Mouse (Mus musculus) urinary bladder, postnatal 14 days (tissue): ENCODE results near the gene Cbx3.

Experiments used
- DNase-seq: peaks from one replicate; pipeline ENCODE4 v3.0.0; 2021; ENCODE audit warnings: low spot score

The Cbx3 gene

DNA sequence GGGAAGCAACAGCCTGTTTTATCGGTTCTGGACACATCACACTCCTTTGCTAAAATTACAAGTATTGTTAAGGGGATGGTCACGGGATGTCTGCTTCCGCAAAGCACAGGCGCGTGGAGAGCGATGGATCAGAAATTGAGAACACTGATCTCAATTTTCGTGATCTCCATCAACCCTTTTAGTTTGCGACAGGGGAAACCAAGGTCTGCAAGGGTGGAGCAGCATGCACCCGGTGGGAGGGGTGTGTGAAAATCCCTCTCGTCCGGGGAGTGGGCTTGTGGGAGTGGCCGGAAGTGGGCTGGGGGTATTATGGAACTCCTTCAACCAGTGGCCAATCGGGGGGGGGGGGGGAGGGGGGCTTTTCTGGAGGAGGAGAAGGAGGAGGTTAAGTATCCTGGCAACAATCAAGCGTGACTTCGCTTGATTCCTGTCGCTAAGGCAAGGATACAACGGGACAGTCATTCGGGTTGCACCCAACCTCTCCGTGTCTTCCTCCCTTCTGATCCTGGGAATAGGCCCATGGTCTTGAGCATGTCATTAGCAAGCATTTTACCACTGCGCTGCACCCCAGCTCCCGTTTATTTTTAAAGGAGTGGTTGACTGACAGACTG, 54.3 kb downstream of the Cbx3 start:
- no peak for DNase-seq

DNA sequence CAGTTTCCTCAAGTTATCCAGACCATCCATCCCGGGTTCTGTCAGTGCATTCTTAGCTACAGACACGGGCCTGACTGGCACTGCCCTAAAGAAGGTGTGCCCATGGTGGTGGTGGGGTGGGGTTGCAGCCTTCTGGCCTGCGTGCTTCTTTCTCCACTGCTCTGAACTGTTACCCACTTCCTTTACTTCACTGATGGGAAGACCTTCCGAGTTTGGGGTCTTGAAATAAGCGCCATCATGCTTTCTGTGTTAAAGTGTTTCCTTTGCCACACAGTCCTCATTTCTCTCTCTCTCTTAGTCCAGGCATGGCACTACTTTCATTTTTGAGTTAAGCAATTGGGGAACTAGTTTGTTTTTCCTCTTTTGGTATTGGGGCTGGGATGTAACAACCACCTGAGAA, 54.8 kb downstream of the Cbx3 start:
- DNase-seq: no peak

DNA sequence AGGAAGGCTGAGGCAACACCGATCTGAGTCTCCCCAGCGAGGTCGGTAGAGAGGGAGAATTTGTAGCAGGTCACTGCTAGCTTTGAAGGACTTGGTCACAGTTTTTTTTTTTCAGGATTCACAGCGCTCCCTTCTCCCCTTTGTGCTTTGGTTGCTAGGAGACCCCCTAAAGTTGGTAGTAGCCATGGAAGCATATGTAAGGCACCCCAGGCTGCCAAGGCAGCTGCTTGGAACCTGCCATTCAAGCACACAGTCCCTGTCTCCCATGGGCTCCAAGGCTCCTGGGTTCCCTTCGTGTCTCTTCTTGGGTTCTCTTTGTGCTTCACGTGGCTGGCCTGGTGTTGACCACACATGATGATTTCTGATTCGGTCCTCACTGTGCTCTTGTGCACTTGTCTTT, 59.3 kb downstream of the Cbx3 start:
- DNase-seq: no peak
